Mouse (Mus musculus) telencephalon, adult 2 months (tissue): ENCODE measurements at regions not wholly inside any gene's neighbourhood (a gene's known extent, or its start where the extent isn't known, plus 50 kb on each side); places are given as distances from the start of the nearest gene placed in this dataset.
A peak's percentile ranks its signal among the peaks of the same experiment; 100 is the strongest.

Experiments used
- DNase-seq: peaks from one replicate; pipeline ENCODE4 v3.0.0-alpha.2; 2011; ENCODE audit warnings: low read depth, low spot score

DNA sequence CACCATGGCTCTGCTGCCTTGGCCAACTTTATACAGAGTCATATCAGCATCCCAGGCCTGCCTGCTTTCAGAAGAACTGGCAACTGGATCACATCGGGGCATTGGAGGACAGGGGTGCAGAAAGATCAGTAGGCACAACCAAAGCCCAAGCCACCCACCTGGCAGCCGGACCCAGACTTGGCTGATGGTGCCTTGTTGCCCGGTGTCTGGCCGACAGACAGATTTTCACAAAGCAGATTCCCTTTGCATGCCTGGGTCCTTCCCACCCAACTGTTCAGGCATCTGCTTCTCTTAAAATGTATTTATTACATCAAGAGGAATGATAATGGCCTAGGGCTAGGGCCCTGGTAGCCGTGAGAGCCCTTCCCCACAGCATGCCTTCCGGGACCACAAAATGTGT lies 96.2 kb downstream of the Gm26897 start:
- no peak for DNase-seq

GRCm38 (mm10) chr5:111835737-111836667 lies 102.3 kb downstream of the Gm26897 start:
- no peak for DNase-seq

DNA sequence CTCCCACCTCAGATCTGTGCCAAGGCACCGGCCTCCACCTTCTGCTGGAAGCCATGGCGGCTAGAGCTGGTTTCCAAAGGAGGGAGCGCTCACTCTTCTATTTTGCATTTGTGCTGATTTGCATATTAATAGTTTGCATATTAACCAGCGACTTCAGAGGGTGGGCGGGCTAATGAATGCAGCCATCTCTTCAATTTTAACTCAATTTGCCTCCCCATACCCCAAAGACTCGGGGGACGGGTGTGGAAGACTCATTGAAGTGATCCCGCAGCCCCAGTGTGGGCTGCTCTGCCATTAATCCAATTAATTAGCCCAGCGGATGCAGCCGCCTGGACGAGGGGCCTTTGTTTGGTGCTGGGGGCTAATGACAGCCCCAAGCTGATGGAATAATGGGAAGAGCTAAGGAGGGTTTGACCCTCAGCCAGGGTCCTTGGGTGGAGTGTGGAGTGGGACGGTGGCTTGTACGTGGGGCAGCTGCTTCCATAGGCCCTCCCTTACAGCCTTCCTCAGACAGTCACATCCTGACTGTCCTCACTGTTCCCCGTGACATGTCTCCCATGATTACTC lies 103.0 kb downstream of the Gm26897 start:
- DNase-seq, result no peak

DNA sequence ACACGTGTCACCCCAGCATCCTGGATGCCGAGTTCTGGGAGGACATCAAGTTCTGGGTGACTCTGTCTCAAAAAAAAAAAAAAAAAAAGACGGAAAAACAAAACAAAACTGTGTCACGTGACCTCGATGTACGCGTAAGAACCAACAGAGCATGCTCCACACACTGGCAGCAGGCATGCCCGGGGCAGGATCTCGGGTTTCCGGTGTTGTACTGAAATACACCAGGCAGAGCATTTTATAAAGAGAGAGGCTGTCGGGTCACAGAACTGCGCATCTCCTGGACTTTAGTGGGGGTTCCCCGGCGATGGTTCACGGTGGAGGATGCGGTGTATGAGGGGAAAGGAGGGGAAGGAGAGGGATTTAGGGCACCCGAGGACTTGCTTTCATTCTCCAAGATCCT lies 108.7 kb downstream of the Gm26897 start:
- DNase-seq, result no peak

DNA sequence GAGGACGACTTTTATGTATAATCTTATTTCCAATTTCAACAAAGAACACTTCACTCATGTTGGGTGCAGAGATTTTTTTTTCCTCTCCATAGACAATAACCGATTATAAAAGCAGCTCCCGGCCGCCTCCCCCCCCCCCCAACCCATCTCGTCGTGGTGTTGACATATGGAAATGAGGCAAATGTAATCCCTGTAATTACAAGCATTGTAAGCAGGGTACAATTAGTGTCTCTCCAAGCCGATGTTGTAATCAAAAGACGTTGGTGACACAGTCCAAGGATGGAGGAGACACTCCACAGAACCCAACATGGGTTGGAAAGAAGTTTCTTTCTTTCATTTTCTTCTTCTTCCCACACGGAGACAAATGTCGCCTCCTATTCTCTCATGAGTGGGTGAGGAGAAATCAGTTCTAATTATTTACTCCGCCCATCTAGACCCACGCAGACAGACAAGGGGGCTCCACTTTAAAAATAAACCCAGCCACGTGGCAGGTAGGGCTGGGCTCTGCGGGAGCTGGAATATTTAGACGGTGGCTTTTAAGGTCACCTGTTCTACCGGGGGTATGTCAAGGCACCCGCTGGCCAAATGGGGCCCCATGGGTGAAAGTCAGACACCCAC lies 110.0 kb downstream of the Gm26897 start:
- no peak for DNase-seq

GRCm38 (mm10) chr5:111844528-111844927 lies 110.8 kb downstream of the Gm26897 start:
- DNase-seq, result no peak

DNA sequence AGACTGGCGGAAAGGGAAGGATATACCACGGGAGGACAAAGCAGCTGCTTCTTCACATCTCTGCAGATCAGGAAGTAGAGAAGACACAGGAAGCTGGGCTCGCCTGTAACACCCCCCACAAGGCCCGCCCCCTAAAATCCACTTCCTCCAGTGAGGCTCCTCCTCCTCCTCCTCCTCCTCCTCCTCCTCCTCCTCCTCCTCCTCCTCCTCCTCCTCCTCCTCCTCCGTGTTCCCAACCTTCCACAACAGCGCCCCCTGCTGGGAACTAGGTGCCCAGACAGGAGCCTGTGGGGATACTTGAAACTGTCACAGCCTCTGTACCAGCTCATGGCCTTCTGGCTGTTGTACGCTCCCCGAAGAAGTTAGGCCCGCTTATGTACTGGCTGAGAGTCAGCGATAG lies 115.2 kb downstream of the Gm26897 start:
- no peak for DNase-seq

GRCm38 (mm10) chr5:111852682-111853081 lies 119.0 kb downstream of the Gm26897 start:
- DNase-seq, result no peak

GRCm38 (mm10) chr5:111855366-111855765 lies 121.6 kb downstream of the Gm26897 start:
- DNase-seq, result no peak

DNA sequence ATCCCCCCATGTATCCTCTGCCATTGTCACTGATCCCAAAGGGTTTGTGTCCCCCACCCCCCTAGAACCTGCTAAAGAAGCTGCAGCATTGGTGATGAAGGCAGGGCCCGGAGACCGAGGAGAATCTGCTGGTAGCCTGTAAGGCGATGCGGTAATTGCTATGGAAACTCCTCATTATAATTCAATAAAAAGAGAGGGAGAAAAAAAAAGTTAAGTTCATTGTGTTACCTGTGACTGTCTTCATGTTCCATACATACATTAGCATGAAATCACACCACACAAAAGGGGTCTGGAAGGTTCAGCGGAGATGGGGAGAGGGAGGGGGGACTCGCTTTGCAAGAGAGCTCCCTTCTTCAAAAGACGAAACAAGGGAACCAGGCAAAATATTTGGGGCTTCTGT lies 123.5 kb downstream of the Gm26897 start:
- DNase-seq, result no peak

DNA sequence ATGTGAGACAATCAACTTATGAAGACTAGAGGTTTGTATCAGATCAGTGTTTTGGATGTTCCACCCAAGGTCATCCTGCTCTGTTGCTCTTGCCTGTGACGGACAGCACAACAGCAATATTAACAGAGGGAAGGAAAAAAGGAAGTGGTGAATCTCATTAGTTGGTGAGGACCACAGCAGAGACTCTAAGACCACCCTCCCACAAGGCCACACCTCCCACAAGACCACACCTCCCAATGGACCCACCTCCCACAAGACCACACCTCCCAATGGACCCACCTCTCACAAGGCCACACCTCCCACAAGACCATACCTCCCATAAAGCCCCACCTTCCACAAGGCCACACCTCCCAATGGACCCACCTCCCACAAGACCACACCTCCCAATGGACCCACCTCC lies 126.7 kb downstream of the Gm26897 start:
- DNase-seq, result no peak

DNA sequence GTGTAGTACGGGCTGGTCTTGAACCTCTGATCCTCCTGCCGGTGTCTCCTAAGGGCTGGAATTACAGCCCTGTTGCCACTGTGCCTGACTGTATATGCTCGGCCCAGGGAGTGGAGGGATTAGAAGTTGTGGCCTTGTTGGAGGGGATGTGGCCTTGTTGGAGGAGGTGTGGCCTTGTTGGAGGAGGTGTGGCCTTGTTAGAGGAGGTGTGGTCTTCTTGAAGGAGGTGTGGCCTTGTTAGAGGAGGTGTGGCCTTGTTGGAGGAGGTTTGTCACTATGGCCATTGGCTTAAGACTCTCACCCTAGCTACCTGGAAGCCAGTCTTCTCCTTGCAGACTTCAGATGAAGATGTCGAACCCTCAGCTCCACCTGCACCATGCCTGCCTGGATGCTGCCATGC lies 128.6 kb downstream of the Gm26897 start:
- no peak for DNase-seq

GRCm38 (mm10) chr5:111863922-111864321 lies 130.2 kb downstream of the Gm26897 start:
- DNase-seq, result no peak

DNA sequence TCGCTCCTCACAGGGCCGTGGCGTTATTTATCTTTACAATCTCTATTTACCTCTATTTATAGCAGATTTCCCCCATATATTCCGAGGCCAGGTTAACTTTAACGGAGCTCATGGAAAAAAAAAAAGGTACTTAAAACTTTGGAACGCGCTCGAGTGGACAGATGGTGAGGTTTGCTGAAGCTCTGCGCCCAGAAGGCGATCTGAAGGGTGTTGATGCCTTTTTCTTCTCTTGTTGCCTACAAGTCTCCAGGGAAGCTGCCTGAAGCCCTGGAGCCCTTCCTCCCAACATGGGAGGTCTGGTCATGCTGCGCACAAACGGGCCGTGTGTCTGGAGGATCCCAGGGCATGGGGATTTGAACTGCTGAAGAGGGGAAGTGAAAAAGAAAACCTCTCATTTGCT lies 130.9 kb downstream of the Gm26897 start:
- peak; percentile 71 for DNase-seq

GRCm38 (mm10) chr5:111869011-111869410 lies 135.3 kb downstream of the Gm26897 start:
- DNase-seq, result no peak

GRCm38 (mm10) chr5:111877165-111877793 lies 143.6 kb downstream of the Gm26897 start:
- DNase-seq, result no peak

DNA sequence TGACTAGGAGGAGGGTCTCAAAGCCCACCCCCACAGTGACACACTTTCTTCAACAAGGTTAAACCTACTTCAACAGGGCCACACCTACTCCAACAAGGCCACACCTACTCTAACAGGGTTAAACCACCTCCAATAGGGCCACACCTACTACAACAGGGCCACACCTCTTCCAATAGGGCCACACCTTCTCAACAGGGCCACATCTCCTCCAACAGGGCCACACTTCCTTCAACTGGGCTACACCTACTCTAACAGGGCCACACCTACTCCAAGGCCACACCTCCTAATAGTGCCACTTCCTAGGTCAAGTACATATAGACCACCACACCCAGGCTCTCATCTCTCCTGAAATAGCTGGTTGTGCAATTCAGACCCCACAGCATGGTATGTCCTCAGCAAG lies 145.3 kb downstream of the Gm26897 start:
- no peak for DNase-seq

- DNase-seq, result no peak
Observed at GRCm38 (mm10) chr5:111880268-111880667, 146.5 kb downstream of the Gm26897 start.

DNA sequence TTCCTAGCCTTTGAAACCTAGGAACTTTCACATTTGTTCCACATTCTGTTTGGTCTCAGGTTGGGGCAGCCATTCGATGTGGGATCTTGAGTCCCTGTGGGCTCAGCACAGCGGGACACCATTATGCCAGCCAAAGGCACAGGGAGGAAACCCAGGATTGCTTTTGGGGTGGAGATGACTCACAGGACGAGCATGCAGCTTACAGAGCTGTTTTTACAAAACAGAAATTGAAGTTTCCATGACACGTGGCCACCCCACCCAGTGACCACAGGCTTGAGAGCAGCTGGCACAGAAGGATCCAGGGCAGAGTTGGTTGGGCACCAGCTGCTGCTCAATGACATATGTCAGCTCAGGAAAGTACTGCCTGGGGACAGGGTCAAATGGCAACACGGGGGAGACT lies 147.8 kb downstream of the Gm26897 start:
- DNase-seq, result no peak

DNA sequence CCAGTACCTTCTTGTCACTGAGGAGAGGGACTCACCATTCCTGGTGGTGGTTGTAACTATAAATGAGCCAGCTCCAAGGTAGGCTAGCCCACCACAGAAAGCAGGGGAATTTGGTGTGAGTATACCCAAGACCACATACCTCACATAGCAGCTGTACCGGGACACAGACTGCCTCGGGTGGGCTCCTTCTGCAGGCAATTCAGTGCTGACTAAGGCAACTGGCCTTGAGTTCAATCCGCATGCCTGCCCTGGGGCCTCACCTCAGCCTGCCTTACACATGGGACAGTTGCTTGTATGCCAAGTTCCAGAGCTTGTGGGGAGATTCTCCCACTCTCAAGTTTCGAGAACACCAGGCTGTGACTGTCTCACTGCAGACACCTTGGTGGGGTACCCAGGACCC lies 153.6 kb downstream of the Gm26897 start:
- no peak for DNase-seq

GRCm38 (mm10) chr5:111890800-111891199 lies 157.1 kb downstream of the Gm26897 start:
- peak; percentile 35 for DNase-seq

- no peak for DNase-seq
Observed at GRCm38 (mm10) chr5:111891261-111891693, 157.6 kb downstream of the Gm26897 start.
